Mouse (Mus musculus) retina, adult 2 months (tissue): Measurements from ENCODE around the gene Rfxank.

Experiments used
- DNase-seq: peaks from one replicate; pipeline ENCODE4 v3.0.0-alpha.2; 2012; ENCODE audit warnings: low read depth, low spot score

Rfxank gene

DNA sequence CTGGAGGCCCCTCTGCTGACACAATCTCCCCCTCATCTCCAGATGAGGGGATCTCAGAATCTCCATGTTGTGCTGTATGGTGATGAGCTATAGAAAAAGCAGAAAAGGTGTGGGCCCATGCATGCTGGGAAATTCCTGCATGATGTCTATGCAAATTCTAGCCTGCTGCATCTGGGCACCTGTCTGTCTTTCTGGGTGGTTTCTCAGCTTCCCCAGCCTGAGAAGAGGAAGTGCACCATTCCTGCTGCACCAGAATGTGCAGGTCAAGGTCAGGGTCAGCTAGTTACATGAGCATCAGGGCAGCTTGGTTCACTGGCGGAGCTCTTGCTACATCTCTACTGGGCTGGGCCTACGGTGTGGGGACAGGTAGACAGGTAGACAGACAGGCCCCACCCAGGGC is 28.5 kb downstream of the Rfxank start:
- no peak for DNase-seq

DNA sequence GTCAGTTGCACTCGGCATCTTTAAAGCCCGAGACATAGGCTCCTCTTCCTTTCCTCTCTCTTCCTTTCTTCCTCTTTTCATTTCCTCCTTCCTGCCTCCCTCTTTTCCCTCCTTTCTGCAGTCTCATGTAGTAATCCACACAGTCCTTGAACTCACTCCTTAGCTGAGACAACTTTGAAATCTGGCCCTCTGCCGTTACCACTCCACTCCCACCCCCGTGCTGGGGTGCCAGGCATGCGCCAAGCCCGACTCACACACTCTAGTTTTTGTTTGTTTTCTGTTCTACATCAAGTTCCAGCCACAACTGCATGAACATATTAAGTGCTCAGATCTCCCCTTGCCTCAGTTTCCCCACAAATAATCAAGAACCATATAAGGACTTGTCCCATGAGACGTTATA is 34.0 kb downstream of the Rfxank start:
- DNase-seq = no peak

DNA sequence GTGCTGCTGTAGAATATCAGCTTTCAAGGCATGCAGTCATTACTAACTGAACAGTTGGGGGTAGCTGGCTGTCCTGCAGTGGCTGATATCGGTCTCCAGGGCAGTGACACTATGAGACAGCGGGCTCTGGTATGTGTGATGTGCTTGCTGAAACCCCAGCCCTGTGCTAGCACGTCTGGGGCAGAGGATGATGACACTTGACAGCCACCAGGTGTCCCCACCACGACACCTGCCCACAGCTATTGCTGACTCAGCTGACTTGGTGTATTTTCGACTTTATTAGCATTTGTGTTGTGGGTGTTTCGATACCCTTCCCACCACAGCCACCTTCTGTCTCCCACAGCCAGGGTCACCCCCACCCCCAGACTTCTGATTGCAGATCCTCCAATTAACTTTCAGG is 34.4 kb downstream of the Rfxank start:
- DNase-seq = no peak

DNA sequence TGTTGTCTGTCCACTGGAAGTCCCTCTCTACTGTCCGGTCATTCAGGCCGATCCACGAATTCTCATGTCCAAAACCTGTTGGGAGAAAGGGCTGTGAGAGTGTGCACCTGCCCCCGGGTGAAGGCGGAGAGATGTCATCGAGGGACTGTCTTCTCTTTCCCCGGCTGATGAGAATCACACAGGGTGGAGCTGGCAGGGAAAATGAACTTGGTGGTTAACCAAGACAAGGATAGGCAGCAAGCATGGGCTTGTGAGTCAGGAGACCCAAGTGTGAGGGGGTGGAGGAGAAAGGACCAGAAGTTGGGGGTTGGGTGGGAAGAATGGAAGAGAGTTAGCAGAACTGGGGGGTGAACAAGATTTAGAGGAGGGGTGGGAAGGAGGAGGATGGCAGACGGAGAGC is 38.7 kb downstream of the Rfxank start:
- no peak for DNase-seq

DNA sequence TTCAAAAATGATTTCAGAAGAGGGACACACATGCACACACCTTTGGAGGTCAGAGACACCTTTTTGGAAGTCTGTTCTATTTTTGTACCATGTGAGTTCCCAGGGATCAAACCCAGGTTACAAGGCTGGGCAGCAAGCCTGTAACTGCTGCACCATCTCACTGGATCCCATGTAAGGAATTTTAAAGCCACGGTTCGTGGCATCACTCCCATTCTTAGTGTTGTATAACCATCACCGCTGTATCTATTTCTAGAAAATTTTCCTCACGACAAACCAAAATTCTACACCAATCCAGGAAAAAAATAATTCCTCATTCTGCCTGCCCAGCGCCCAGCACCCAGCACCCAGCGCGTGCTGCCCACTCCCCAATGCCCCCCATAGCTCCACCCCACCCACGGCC is 39.7 kb downstream of the Rfxank start:
- no peak for DNase-seq

DNA sequence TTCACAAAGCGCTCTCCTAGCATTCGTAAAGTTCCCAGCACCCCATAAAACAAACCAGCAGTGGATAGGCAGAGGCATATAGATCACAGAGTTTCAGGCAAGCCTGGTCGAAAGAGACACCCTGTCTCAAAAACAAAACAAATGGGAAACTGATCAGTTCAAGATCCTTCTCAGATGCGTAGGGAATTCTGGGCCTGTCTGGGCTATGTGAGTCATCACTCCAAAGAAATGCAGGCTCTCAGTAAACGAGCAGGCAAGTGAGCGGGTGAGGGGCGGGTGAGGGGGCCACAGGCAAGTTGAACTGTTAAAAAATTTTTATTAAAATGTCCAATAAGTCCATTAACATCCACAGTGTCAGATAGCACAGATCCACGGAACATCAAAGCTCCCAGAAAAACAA is 46.2 kb downstream of the Rfxank start:
- no peak for DNase-seq

DNA sequence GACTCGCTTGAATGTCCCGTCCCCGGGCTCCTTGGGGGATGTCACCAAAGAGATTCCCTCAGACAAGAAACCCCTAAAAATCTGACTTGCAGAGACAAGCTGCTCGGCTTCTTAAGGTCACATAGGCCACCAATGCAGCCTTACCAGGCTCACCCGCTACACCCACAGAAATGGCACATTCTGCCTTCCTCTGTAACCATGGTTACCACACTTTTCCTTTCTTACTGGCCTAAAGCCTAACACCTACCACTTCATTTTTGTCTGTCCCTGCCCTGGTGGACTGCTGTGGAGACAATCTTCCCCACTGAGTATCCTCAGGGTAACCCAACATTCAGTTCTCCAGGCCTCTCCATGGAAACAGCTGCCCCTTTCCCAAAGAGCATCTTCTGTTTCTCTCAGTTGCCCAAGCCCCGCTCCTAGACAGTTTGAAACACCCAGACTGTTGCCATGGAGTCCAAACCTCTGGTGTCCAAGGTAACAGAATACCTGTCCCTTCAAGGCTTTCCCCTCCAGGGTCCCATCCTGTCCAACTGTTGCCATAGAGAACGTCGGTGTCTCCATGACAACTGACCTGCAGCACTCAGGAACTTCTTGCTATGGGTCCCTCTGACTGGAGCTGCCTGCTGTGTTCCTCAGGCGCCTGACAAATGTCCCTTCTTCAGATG is 49.5 kb downstream of the Rfxank start:
- no peak for DNase-seq

DNA sequence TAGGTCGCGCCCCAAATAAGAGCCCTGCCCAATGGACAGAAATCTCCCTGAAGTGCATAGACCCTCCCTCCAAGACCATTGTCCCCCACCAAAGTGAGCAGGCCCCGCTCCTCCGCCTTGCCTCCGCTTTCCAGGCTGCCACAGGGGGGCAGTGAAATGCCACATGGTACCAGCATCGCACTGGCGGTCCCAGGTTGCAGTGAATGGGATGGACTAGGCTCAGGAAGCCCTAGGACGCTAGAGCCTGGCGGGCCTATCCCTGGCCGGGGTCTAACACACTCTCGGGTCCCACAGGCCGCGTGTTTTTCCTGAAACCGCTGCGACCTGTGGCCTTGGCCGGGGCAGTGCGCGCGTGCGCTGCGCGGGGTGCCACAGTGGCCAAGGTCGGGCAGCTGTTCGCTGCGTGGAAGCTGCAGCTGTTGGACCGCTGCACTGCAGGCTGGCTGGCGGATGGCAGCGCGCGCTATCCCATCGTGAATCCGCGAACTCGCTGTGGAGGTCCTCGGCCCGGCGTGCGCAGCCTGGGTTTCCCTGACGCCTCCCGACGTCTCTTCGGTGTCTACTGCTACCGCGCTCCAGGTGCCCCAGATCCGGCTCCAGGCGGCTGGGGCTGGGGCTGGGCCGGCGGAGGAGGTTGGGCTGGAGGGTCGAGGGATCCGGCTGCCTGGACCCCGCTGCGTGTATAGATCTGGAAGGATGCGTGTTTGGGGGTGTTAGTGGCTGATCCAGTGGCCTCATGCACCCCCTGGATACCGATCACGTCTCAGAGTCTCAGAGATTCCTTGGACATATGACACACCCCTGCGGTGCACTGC is 50.9 kb downstream of the Rfxank start:
- no peak for DNase-seq

DNA sequence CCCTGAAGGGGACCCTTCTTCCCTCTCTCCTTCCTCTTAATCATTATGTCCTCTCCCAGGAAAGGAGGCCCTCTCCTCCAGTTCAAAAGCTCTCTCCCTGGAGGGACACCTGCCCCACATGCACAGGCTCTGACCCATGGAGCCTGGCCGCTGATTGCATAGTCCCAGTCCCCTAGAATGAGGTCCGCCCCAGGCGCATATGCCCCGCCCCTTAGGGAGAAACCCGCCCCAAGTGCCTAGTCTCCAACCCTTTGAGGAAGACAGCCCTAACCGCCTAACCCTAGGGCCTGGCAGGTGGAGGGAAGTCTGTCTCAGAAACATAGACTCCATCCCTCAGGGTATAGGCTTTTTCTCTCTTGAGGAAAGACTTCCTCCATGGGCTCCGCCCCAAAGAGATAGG is 51.7 kb downstream of the Rfxank start:
- DNase-seq = no peak

DNA sequence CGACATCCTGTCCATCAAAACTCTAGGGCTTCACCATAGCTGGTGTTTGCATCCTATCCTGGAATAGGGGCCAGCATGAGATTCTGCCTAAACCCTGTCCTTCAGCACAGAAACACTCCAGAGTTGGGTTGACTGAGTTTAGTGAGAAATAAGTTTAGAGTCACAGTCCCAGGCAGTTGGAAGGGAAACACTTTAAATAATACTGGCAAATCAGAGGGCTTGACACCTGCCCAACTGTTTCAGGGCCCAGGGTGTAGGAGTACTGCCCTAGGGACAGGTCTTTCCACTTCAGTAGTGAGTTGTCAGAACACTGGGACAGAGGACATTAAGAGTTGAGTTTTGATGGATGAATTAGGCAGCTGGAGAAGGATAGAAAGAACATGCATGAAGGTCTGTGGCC is 52.8 kb downstream of the Rfxank start:
- DNase-seq = no peak

DNA sequence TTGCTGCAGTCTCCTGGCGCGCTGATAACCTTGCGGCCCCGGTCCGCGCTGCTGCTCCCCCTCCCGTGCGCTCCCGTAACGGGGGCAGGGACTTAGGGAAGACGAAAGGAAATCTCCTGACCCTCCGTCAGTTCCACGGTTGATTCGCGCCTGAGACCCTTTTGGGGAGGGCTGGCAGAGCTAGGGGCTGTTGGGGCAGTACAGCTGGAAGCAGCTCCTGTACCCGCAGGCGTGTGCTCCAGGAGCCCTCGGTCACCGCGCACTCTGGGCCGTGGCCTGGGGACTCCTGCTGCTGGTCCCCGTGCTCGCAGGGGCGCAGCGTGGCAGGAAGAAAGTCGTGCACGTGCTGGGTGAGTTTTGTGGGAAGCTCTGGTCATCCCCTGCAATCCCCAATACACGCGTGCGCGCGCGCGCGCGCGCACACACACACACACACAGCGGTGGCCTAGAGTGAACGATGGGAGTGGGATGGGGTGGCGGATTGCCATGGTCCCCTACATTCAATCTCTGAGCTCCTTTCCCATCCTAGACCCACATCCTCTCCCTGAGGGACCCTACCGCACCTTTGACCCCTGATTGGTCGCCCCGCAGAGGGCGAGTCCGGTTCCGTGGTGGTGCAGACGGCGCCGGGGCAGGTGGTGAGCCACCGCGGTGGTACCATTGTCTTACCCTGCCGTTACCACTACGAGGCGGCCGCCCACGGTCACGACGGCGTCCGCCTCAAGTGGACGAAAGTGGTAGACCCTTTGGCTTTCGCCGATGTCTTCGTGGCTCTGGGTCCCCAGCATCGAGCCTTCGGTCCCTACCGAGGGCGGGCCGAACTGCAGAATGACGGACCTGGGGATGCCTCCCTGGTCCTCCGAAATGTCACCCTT is 54.5 kb downstream of the Rfxank start:
- no peak for DNase-seq

DNA sequence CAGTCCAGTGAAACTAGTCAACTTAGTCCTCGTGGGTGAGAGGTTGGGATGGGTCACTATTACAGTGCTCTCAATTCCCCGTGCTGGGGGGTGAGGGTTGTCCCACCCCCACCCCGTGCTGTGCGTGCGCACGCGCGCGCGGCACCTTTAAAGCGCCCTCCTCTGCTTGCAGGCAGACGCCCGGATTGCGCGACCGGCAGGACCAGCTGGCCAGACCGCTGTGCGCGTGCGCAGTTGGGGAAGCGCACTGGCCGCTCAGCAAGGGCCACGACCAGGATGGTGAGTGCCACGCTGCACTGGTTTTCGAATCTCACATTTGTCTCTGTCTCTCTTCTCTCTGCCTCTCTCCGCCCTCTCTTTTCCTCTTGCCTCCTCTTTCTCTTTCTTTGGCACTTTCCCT is 55.7 kb downstream of the Rfxank start, which contains the start of gene Hapln4:
Gene Hapln4 (plus strand): TSS at position 173 of the 400 bp plus-strand sequence.
- no peak for DNase-seq

DNA sequence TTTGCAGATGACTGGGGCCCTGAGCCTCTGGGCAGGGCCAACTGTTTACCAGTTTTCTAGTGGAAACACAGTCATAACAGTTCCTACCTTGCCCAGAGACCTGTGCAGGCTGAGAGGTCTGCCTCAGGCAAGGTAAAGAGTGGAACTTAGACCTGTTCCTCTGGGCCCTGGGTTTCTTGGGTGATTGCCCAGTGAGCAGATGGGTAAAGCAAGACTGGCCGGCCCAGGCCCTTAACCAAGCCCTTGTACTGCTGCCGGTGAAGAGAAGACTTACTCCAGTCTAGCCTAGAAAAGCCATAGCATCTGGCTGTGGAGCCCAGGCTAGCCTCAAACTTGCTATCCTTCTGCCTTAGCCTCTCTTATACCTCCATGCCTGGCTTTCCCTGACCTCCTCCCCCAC is 57.0 kb downstream of the Rfxank start:
- DNase-seq = no peak
